Mouse (Mus musculus) yolk sac, embryonic 10.5 days (tissue): ENCODE results near the gene Ecsit.

Source experiments
- DNase-seq: peaks from one replicate; pipeline ENCODE4 v3.0.0-alpha.2; 2017; ENCODE audit warnings: low spot score

Gene Ecsit

DNA sequence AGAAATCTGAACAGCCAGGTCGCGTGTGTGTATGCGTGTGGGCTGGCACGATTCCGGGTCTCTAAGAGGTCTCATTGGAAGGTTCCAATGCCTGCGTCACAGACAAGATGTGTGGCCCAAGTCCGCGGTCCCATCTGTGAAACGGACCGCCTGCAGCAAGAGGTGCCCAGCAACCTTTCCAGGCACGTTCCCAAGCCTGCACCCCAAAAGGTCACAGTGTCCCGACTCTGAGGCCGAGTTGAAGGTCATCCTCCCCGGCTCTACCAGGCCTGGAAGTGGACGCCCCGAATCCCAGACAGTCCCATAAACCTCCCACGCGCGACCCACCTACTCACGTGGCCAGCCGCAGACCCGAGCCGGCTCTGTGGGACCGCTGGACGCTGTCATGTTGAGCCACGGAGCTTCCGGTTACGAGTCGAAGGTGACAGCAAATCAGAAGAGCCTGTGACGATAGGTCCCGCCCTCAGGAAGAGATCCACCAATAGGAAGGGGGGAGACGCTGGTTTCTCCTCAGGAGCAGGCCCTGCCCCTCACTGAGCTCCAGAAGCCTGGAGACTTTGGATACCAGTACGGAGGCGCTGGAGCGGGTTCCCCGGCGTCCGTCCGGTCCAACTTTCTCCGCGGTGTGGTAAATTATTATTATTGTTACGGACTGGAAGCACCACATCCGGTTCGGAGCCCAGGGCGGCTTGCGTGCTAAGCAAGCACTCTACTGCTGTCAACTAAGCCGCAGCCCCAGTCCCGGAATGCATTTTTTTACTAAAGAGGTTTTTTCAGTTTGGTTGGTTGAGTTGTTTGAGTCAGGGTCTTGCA, at the start of gene Ecsit:
TSS of gene Ecsit (minus strand) at position 417 of the 813 bp plus-strand sequence.
- peak; percentile 95 for DNase-seq

DNA sequence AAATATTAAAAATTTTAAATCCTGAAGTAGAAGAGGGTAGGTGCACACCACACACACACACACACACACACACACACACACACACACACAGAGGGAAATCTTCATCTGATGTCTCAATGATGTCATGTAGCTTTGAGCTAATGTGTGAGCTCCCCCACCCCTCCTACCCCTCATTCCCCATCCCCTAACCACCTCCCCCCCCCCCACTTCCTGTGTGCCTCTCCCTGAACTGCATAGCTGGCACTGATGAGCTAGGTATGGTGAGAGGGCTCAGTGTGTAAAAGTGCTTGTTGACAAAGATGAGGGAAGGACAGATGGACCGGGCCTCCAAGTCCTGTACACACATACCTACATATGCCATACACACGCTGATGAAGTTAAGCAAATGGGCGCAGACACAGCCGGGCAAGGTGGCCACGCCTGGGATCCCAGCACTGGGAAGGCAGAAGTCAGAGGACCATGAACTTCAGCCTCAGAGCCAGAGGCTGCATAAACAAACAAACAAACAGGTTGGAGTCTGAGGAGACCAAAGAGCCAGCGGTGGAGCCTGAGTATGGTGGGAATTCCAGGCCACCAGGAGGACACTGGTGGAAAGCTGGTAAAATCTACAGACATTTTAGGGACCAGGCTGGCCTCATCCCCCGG, 49.1 kb upstream of the Ecsit start:
- DNase-seq, result no peak

DNA sequence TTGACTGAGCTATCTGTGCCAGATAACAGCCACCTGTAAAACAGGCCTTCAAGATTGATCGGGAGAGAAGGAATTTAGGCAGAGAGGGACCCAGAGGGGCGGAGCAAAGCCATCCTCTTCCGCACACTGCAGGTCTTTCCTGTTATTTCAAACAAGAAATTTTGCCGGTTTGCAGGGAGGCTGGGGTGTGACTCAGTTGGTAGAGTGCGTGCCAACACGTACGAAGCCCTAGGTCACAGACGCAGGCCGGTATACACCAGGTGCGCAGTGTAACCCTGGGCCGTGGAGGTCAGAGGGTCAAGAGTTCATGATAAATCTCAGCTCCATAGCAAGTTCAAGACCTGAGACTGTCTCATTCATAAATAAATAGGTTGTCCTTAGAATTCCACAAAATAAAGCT, 47.0 kb upstream of the Ecsit start:
- DNase-seq, result no peak

- DNase-seq, result peak; percentile 86
Measured at GRCm38 (mm10) chr9:22131226-22131981, 46.2 kb upstream of the Ecsit start.

DNA sequence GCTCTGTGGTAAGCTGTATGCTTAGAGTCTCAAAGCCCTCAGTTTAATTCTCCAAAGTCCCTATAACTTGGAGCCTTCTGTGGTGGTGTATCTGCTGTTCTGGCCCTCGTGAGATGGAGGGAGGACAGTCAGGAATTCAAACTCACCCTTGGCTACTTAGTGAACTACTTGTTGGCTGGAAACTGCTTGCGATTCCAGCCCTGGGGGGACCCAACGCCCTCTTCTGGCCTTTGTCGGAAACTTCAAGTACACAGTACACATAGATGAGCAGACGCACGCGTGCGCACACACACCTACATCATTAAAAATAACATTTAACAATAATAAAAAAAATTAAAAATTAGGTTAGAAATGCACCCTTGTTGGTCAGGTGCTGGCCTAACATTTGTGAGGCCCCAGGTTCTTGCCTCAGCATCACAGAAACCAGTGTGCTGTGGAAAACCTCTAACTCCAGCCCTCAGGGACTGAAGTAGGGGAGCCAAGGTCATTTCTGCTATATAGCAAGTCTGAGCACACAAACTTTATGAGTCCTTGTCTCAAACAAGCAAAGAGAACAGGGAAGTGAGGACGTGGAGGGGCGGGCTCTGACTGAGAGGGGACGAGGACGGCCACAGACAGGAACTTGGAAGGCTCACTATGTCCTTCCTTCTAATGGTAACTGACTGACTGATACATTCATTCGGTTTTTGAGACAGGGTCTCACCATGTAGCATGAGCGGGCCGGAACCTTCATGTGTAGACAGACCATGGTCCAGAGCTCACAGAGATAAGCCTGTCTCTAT, 40.2 kb upstream of the Ecsit start:
- DNase-seq, result no peak

GRCm38 (mm10) chr9:22124169-22124568, 38.9 kb upstream of the Ecsit start:
- DNase-seq, result no peak

- DNase-seq, result no peak
Measured at GRCm38 (mm10) chr9:22123069-22123609, 37.9 kb upstream of the Ecsit start.

DNA sequence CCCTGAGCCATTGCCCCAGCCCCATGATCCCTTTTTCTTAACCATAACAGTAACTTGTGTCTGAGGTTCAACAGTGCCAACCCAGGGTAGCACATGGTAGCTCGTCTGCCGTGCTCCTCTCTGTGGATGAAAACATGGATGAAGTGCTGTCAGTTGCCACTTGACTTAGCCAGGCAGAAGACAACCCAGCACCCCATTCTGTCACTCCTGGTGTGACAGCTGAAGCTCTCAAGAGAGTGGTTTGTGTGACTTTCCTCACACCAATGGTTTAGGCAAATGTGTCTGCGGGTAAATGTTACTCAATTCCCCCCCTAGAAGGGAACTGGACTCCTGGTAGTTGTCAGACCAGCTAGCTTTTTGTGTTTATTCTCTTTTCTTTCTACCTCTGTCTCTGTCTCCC, 36.8 kb upstream of the Ecsit start:
- no peak for DNase-seq

- DNase-seq, result no peak
Measured at GRCm38 (mm10) chr9:22121545-22121944, 36.3 kb upstream of the Ecsit start.

DNA sequence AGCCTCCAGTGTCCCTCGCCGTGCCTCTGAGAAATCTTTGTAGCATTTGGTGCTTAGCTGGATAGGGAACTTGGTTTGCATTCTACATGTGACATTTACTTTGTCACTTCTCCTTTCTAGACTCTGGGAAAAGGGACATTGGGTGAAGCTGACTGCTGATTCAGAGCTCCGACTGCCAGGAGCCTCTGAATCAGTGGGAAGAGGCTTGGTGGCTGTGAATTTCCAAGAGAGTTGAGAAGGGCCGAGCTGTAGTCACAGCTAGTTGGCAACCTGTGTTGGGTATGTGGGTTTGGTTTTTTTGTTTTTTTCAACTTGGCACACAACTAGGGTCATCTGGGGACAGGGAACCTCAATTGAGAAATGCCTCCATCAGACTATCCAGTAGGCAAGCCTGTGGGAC, 34.3 kb upstream of the Ecsit start:
- no peak for DNase-seq

- peak; percentile 31 for DNase-seq
Measured at GRCm38 (mm10) chr9:22117754-22118456, 32.7 kb upstream of the Ecsit start.

DNA sequence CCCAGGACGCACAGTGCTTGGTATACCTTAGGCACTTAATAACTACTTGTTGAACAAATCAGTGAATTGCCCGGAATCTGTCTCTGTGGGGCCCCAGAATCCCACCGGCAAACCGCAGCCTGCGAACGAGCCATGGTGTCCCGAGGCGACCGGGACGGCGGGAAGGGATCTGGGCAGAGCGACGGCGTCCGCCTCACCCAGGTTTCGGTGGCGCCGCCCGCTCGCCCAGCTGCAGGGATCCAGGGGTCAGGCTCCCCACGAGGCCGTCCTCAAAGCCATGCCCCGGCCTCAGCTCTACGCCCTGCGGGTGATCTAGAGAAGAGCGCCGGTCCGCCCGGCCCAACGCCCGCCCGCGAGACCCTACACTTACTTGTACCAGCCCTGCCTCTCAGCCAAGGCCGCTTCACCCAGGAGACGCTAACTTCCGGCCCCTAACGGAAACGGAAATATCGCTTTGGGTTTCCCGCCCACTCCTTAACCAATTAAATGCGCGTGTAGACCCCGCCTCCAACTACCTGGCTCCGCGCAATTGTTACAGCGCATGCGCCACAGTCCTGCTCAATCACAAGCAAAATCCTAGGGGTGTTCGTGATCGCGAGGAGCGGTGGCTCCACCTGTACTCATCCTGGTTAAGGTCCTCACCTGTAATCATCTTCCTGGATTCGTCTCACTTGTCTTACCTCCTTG, 31.6 kb upstream of the Ecsit start, which contains the start of gene Elof1:
TSS of gene Elof1 (minus strand) at position 433 of the 687 bp plus-strand sequence.
- peak; percentile 94 for DNase-seq

DNA sequence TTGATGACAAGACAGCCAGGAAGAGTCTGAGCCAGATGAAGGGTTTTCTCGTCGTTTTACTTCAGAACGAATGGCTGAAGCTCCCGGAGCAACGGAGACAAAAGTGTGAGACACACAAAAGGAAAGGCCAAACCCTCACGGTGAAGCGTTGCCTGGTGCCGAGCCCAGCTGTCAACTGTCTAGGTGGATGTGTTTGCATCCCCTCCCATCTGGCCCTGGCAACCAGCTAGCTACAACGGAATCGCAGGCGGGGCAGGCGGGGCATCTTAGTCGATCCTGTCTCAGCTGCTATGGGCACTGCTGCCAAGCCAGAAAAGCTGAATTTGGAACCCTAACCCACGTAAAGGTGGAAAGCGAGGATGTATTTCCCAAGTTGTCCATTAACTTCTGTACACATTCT, 30.8 kb upstream of the Ecsit start:
- no peak for DNase-seq

- DNase-seq, result no peak
Measured at GRCm38 (mm10) chr9:22115635-22116034, 30.4 kb upstream of the Ecsit start.

- DNase-seq, result no peak
Measured at GRCm38 (mm10) chr9:22108194-22108593, 23.0 kb upstream of the Ecsit start.

GRCm38 (mm10) chr9:22099922-22100321, 14.7 kb upstream of the Ecsit start:
- DNase-seq, result no peak

- DNase-seq, result no peak
Measured at GRCm38 (mm10) chr9:22098993-22099696, 13.9 kb upstream of the Ecsit start, which contains the start of gene Cnn1. Gene Cnn1, plus strand, starts transcription at chr9:22099216.

DNA sequence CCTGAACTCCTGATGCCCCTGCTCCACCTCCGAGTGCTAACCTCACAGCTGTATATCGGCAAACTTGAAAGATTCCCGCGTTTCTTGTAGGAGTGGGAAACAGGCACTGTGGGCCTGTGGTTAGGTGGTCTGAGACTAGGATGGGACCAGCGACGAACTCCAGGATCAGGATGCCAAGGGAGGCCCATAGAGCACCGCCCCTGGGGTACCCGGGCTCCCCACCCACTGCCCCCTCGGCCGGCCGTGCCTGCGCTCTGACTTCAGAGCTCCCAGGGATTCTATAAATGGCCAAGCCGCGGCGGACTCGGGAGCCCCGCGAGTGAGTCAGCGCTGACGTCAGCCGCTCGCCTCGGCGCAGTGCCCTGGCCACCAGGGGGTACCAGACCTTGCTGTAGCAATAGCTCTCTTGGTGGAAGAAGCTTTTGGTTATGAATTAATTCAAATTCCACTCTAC, 10.6 kb upstream of the Ecsit start:
- peak; percentile 58 for DNase-seq

GRCm38 (mm10) chr9:22092746-22093145, 7.5 kb upstream of the Ecsit start:
- no peak for DNase-seq

- no peak for DNase-seq
Measured at GRCm38 (mm10) chr9:22089986-22090385, 4.7 kb upstream of the Ecsit start.
